Mouse (Mus musculus): ENCODE data around the gene Tor4a. TPM values are rescaled to one million over a fixed set of nuclear protein-coding genes. Genes with fewer than 3 reads are reported as not detected.

The Tor4a gene
- polyA plus RNA-seq, 1 experiment from 2014 or later = 0.94 TPM

DNA sequence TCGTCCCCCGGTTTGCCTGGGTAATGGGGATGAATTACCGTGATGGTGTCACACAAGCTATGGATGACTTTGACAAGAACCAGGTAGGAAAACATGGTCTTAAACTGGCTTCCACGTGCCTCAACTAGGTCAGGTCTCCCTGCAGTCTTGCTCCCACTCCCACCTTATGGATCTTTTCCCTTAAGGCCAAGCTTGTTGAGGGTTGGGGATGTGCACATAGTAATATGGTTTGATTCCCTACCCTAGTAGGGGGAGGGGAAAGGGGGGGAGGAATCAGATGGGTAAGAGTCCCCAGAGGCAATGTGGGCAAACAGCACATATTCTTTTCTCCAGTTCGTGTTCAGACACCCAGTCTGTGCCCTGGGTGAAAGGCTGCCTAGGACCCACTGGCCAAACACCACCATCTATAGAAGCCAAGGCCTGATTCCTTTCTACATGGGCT, 24.7 kb upstream of the Tor4a start:
- Histone ChIP-seq H3K9me3 (ENCODE audit: control insufficient read depth, low read length) (no peaks in the 10 kb centered on the region), H3K4me3 (ENCODE audit: low read depth, low read length) (no peak overlapping the region), H3K27ac (ENCODE audit: low read depth, low read length) (no peak overlapping the region), H3K4me1 (replicated peaks; ENCODE audit: control insufficient read depth, insufficient read depth, low read length) (peaks cover 2% of the 10 kb centered on the region; the same call in 1 of the 2 replicates), H3K27me3 (ENCODE audit: control insufficient read depth, insufficient read depth, low read length) (no peaks in the 10 kb centered on the region), H3K9ac (ENCODE audit: low read depth, low read length) (no peak overlapping the region), H3K36me3 (ENCODE audit: control insufficient read depth, insufficient read depth, low read length) (no peaks in the 10 kb centered on the region), H3K4me2 (replicated peaks; ENCODE audit: low read depth, low read length) (no peak overlapping the region)
- 80% methylated on average over 5 of the region's 5 CpGs for WGBS
- DNase-seq (ENCODE audit: low spot score) = no peak
- no peak for ATAC-seq (ENCODE audit: low FRiP score)

DNA sequence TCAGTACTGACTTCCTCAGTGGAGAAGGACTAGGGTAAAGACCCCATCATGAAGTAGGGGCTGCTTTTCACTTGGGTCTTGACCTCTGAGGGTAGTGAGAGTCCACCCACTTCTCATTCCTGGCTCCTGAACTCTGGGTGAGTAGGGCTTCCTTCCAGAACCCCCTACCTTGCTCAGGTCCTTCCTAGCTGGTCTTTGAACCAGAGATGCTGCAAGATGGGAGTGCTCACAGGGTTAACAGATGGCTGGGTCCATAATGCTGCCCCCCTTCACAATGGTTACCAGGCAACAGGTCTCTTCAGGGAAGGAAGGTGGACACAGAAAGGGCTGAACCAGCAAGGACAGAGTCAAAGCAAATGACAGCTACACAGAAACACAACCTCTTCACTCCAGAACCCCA, 21.8 kb upstream of the Tor4a start, which contains the start of gene Fam166a:
Fam166a (plus strand) TSS at position 301 of the 400 bp plus-strand sequence.
- DNase-seq (ENCODE audit: low spot score) (no peak), ATAC-seq (ENCODE audit: low FRiP score) (no peak)
- Histone ChIP-seq H3K36me3 (ENCODE audit: control insufficient read depth, insufficient read depth, low read length) (no peaks in the 10 kb centered on the region), H3K4me1 (replicated peaks; ENCODE audit: control insufficient read depth, insufficient read depth, low read length) (no peaks in the 10 kb centered on the region), H3K4me3 (ENCODE audit: low read depth, low read length) (no peak within 1 kb of the TSS), H3K27me3 (ENCODE audit: control insufficient read depth, insufficient read depth, low read length) (no peaks in the 10 kb centered on the region), H3K9ac (ENCODE audit: low read depth, low read length) (no peak within 1 kb of the TSS), H3K9me3 (ENCODE audit: control insufficient read depth, low read length) (no peaks in the 10 kb centered on the region), H3K27ac (ENCODE audit: low read depth, low read length) (no peak within 1 kb of the TSS), H3K4me2 (replicated peaks; ENCODE audit: low read depth, low read length) (no peak within 1 kb of the TSS)

DNA sequence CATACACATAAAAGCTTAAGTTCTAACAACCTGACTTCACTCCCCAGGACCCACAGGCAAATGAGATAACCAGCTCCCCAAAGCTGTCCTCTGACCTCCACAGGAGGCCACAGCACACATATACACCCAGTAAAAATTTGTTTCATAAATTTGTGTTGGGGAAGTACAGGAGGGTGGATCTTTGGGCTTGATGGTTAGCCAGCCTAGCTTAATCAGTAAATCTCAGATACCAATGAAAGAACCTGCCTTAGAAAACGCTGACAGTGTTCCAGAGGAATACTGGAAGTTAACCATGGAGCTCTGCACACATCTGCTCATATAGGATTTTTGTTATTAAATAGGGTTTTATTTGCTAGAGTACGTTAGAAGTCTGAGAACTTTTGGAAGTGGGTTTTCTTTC, 21.0 kb upstream of the Tor4a start:
- H3K36me3 ChIP-seq (ENCODE audit: control insufficient read depth, insufficient read depth, low read length) = no peaks in the 10 kb centered on the region
- 68% methylated on average over 2 of the region's 2 CpGs for WGBS
- no peak for DNase-seq (ENCODE audit: low spot score)
- no peak for ATAC-seq (ENCODE audit: low FRiP score)
- H3K27me3 ChIP-seq (ENCODE audit: control insufficient read depth, insufficient read depth, low read length) = no peaks in the 10 kb centered on the region
- no peak overlapping the region for H3K4me3 ChIP-seq (ENCODE audit: low read depth, low read length)
- no peaks in the 10 kb centered on the region for H3K4me1 ChIP-seq (replicated peaks; ENCODE audit: control insufficient read depth, insufficient read depth, low read length)
- no peaks in the 10 kb centered on the region for H3K9me3 ChIP-seq (ENCODE audit: control insufficient read depth, low read length)
- no peak overlapping the region for H3K27ac ChIP-seq (ENCODE audit: low read depth, low read length)
- no peak overlapping the region for H3K9ac ChIP-seq (ENCODE audit: low read depth, low read length)
- H3K4me2 ChIP-seq (replicated peaks; ENCODE audit: low read depth, low read length) = no peak overlapping the region

DNA sequence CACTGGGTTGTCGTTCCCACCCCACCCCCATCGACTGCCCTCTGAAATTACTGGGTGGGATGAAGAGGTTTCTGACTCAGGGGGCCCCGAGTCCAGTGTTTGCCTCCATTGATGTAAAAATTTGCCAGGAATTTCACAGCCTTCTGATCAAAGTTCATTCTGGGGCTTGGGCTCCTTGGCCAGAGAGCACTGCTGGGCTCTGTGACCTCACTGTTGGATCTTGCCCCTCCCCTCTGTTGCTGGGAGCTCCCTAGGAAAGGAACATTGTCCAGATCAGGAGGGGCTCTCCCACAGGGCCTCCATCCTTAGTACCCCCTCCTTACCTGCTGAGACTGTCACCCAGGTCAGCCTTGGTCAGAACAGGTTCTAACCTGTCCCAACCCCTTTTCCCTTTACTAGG, 17.8 kb upstream of the Tor4a start, which contains the start of gene Stpg3:
Stpg3 (minus strand) TSS at position 194 of the 400 bp plus-strand sequence.
- Histone ChIP-seq H3K9me3 (ENCODE audit: control insufficient read depth, low read length) (no peaks in the 10 kb centered on the region), H3K9ac (ENCODE audit: low read depth, low read length) (no peak within 1 kb of the TSS), H3K4me1 (replicated peaks; ENCODE audit: control insufficient read depth, insufficient read depth, low read length) (peaks cover 6% of the 10 kb centered on the region; the same call in 1 of the 2 replicates), H3K4me2 (replicated peaks; ENCODE audit: low read depth, low read length) (no peak within 1 kb of the TSS), H3K4me3 (ENCODE audit: low read depth, low read length) (no peak within 1 kb of the TSS), H3K27me3 (ENCODE audit: control insufficient read depth, insufficient read depth, low read length) (no peaks in the 10 kb centered on the region), H3K27ac (ENCODE audit: low read depth, low read length) (no peak within 1 kb of the TSS), H3K36me3 (ENCODE audit: control insufficient read depth, insufficient read depth, low read length) (no peaks in the 10 kb centered on the region)
- DNase-seq (ENCODE audit: low spot score) = no peak
- no peak for ATAC-seq (ENCODE audit: low FRiP score)
- 67% methylated on average over 3 of the region's 3 CpGs for WGBS

DNA sequence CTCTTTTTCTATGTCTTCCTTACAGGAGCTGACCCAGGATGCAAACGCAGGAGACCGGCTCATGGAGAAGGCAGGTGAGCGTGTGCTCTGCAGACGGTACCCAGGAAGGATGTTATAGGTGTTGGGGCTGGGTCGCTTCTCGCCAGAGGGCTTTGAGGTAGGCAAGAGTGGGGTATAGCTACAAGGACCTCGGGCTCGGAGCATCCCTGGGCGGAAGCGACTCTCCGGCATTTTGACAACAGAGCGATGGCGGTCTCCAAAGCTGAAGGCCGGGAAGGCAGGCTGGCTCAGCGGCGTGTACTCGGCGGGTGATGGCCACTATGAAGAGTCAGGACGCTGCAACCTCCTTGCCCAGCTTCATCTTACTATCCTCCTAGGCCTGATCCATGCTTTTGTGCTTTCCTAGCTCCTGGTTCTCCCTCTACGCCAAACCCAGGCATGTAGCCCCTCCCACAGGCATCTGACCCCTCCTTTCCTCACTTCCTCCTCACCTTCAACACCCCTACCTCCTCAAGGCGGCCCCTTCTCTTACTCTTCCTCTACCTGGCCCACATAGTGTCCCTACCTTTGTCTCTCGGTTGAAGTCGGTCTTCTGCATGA, 16.7 kb upstream of the Tor4a start:
- Histone ChIP-seq H3K27ac (ENCODE audit: low read depth, low read length) (no peak overlapping the region), H3K36me3 (ENCODE audit: control insufficient read depth, insufficient read depth, low read length) (no peaks in the 10 kb centered on the region), H3K4me1 (replicated peaks; ENCODE audit: control insufficient read depth, insufficient read depth, low read length) (peaks cover 6% of the 10 kb centered on the region; the same call in 1 of the 2 replicates), H3K4me3 (ENCODE audit: low read depth, low read length) (no peak overlapping the region), H3K4me2 (replicated peaks; ENCODE audit: low read depth, low read length) (no peak overlapping the region), H3K9ac (ENCODE audit: low read depth, low read length) (no peak overlapping the region), H3K27me3 (ENCODE audit: control insufficient read depth, insufficient read depth, low read length) (no peaks in the 10 kb centered on the region), H3K9me3 (ENCODE audit: control insufficient read depth, low read length) (no peaks in the 10 kb centered on the region)
- WGBS = 67% methylated on average over 23 of the region's 23 CpGs
- ATAC-seq (ENCODE audit: low FRiP score) (no peak), DNase-seq (ENCODE audit: low spot score) (no peak)

DNA sequence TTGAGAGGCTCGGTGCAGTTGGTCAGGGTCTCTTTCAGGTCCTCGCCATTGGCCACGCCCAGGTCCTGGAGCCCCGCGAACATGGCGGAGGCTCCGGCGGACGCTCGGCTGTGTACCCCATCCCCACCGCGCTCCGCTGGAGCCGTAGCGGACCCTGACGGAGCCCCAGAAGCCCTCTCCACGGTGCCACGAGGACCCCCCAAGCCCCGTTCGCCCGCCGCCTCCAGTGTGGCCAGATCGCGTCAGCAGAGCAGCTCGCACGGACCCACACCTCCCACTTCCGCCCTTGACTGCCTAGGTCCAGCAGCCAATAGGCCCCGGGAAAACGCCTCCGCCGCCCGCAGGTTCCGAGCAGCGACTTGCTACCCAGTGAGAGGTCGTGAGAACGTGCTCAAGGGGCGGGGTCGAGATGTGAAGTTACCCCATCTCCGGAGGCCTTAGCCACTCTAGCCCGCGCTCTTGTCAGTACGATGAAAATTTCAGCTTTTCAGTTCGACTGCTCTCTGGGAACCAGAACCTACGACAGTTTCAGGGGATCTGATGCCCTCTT, 14.5 kb upstream of the Tor4a start, which contains the start of gene Nelfb:
Nelfb (minus strand) TSS at position 369 of the 550 bp plus-strand sequence.
- peak within 1 kb of the TSS; percentile 90 for H3K4me3 ChIP-seq (ENCODE audit: low read depth, low read length)
- H3K27me3 ChIP-seq (ENCODE audit: control insufficient read depth, insufficient read depth, low read length) = no peaks in the 10 kb centered on the region
- peak; percentile 92 for DNase-seq (ENCODE audit: low spot score)
- peak within 1 kb of the TSS; percentile 95 for H3K9ac ChIP-seq (ENCODE audit: low read depth, low read length)
- ATAC-seq (ENCODE audit: low FRiP score) = peak; percentile 95
- H3K36me3 ChIP-seq (ENCODE audit: control insufficient read depth, insufficient read depth, low read length) = no peaks in the 10 kb centered on the region
- no peaks in the 10 kb centered on the region for H3K9me3 ChIP-seq (ENCODE audit: control insufficient read depth, low read length)
- H3K4me1 ChIP-seq (replicated peaks; ENCODE audit: control insufficient read depth, insufficient read depth, low read length) = peaks cover 6% of the 10 kb centered on the region; the same call in 1 of the 2 replicates
- under 1% methylated on average over 43 of the region's 44 CpGs for WGBS
- peak within 1 kb of the TSS; percentile 70 for H3K4me2 ChIP-seq (replicated peaks; ENCODE audit: low read depth, low read length)
- peak within 1 kb of the TSS; percentile 87 for H3K27ac ChIP-seq (ENCODE audit: low read depth, low read length)

DNA sequence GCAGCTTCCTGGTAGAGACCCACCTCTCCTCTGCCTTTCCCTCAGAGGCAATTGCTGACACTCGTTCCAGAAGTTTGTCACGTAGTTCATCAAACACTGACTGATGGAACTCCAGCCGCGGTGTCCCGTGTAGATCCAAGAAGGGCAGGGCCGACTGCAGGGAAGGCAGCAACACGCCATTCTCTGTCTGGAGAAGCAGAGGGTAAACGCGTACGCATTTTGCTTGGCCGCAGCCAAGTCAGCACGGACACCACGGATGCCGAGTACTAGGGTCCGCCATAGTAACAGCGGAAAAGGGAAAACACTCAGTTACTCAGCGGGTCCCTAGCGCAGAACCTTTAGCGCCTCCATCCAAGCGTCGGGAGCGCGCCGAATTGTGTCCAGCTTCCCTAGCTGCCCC, 14.0 kb upstream of the Tor4a start:
- Histone ChIP-seq H3K4me3 (ENCODE audit: low read depth, low read length) (peak overlapping the region; percentile 90), H3K27me3 (ENCODE audit: control insufficient read depth, insufficient read depth, low read length) (no peaks in the 10 kb centered on the region), H3K36me3 (ENCODE audit: control insufficient read depth, insufficient read depth, low read length) (0 out of 2 replicates have a peak, but pooled peaks cover 2% of the 10 kb centered on the region), H3K9me3 (ENCODE audit: control insufficient read depth, low read length) (no peaks in the 10 kb centered on the region), H3K27ac (ENCODE audit: low read depth, low read length) (peak overlapping the region; percentile 87; the same call in 1 of the 2 replicates), H3K9ac (ENCODE audit: low read depth, low read length) (peak overlapping the region; percentile 95), H3K4me2 (replicated peaks; ENCODE audit: low read depth, low read length) (peak overlapping the region; percentile 70), H3K4me1 (replicated peaks; ENCODE audit: control insufficient read depth, insufficient read depth, low read length) (peaks cover 6% of the 10 kb centered on the region; the same call in 1 of the 2 replicates)
- WGBS = under 1% methylated on average over 24 of the region's 24 CpGs
- DNase-seq (ENCODE audit: low spot score) (no peak), ATAC-seq (ENCODE audit: low FRiP score) (peak; percentile 55; the same call in 1 of the 2 replicates)

DNA sequence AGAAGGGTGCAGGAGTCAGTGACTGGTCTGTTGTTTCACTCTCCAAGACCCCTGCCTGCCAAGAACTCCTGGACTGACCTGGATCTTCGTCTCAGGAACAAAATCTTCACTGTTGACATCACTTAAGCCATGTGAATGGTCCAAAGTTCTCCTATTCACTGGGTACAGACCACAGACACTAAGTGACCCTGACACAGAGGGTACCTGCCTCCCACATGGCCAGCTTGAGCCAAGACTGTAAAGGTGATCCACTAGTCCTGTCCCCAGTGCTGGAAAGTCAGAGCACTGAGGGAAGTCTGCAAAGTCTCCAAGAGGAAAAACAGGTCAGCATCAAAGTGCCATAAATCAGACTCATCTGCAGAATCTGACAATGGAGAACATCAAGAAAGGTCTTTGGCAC, 10.9 kb upstream of the Tor4a start:
- 92% methylated on average over 1 of the region's 1 CpGs for WGBS
- Histone ChIP-seq H3K4me3 (ENCODE audit: low read depth, low read length) (no peak overlapping the region), H3K4me2 (replicated peaks; ENCODE audit: low read depth, low read length) (no peak overlapping the region), H3K36me3 (ENCODE audit: control insufficient read depth, insufficient read depth, low read length) (0 out of 2 replicates have a peak, but pooled peaks cover 4% of the 10 kb centered on the region), H3K27ac (ENCODE audit: low read depth, low read length) (no peak overlapping the region), H3K27me3 (ENCODE audit: control insufficient read depth, insufficient read depth, low read length) (no peaks in the 10 kb centered on the region), H3K9me3 (ENCODE audit: control insufficient read depth, low read length) (no peaks in the 10 kb centered on the region), H3K4me1 (replicated peaks; ENCODE audit: control insufficient read depth, insufficient read depth, low read length) (peaks cover 6% of the 10 kb centered on the region; the same call in 1 of the 2 replicates), H3K9ac (ENCODE audit: low read depth, low read length) (no peak overlapping the region)
- DNase-seq (ENCODE audit: low spot score) (no peak), ATAC-seq (ENCODE audit: low FRiP score) (no peak)

Measured in hindbrain, embryonic 11.5 days (tissue).